Mouse (Mus musculus): ENCODE measurements around the gene 1810062G17Rik.

Gene 1810062G17Rik

DNA sequence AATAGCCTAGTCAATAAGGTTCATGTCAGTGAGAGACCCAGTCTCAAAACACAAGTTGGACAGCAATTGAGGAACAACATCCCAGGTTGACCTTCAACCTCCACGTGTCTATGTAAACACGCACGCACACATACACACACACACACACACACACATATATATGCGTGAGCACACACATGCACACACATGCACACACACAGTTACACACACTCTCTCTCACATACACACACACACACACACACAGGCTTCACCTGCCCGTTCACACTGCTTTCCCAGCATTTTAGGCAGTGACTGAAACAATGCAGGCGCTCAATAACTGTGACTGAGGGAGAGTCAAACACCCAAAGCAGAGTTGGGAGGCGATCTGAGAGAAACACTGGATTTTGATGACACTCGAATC, 29.6 kb downstream of the 1810062G17Rik start:
- DNase-seq (ENCODE audit: low read depth, low spot score), result no peak

DNA sequence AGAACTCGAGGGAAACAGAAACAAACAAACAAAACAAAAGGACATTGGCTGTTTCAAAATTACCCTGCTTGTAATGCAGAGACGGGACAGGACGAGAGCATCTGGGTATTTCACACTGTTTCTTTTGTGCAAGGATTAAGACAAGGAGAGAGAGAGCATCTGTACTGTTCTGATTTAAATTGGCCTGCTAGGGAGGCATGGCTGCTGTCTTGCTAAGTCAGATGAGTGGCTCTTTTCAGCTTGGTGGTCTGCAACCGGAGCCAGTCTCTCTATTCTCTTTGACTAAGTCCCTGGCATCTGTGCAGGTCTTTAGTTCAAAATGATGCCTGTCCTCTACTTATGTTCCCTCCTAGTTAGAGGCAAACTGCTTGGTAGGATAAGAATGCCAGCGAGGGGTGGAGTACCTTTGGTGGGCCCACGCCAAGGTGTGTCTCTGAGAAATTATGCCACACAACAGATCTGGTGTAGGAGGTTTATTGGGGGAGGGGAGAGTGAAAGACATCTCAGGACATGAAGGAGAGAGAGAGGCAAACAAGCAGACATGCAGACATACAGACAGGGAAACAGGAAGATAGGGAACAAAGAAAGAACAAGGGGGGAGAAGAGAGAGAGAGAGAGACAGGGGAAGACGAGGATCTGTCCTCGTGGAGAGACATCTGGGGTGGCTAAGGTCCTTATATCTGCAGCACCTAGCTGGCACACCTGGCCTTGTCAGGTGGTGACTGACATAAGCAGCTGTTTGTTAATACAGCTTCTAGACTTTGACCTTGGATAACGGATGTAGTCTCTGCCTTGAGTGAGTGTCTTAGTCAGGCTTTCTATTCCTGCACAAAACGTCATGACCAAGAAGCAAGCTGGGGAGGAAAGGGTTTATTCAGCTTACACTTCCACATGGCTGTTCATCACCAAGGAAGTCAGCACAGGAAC, 30.3 kb downstream of the 1810062G17Rik start:
- no peak for DNase-seq (ENCODE audit: low read depth, low spot score)

DNA sequence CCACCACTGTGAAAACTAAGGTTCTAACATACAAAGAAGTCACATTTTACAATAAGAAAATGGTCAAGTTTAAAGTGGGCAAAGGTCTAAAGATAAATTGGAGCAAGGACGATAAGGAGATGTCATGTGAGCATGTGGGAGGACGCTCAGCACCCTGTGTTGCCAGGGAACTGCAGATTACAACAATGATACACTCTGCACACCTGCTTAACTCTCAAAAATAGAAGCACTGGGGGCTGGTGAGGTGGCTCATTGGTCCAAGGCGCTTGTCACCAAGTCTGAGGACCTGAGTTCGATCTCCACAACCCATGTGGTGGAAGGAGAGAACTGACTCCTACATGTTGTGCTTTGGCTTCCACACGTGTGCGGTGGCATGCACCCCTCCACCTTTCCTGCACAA, 35.8 kb downstream of the 1810062G17Rik start:
- DNase-seq (ENCODE audit: low read depth, low spot score), result no peak

DNA sequence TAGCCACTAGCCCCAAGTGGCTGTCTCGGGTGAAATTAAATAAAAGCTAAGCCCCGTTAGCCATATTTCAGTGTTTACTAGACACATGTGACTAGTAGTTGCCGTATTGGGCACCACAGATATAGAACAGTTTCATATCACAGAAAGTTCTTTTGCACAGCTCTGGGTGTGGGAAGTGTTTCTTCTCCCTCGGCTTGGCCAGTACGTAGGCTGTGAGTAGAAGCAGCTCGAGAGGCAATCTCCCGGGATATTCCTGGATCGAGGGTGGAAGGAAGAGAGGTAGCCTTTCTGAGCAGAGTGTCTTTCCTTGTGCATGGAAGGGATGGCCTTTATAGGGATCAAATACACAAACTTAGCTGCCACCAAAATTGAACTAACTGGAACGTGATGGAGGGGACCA, 40.5 kb downstream of the 1810062G17Rik start:
- no peak for DNase-seq (ENCODE audit: low read depth, low spot score)

DNA sequence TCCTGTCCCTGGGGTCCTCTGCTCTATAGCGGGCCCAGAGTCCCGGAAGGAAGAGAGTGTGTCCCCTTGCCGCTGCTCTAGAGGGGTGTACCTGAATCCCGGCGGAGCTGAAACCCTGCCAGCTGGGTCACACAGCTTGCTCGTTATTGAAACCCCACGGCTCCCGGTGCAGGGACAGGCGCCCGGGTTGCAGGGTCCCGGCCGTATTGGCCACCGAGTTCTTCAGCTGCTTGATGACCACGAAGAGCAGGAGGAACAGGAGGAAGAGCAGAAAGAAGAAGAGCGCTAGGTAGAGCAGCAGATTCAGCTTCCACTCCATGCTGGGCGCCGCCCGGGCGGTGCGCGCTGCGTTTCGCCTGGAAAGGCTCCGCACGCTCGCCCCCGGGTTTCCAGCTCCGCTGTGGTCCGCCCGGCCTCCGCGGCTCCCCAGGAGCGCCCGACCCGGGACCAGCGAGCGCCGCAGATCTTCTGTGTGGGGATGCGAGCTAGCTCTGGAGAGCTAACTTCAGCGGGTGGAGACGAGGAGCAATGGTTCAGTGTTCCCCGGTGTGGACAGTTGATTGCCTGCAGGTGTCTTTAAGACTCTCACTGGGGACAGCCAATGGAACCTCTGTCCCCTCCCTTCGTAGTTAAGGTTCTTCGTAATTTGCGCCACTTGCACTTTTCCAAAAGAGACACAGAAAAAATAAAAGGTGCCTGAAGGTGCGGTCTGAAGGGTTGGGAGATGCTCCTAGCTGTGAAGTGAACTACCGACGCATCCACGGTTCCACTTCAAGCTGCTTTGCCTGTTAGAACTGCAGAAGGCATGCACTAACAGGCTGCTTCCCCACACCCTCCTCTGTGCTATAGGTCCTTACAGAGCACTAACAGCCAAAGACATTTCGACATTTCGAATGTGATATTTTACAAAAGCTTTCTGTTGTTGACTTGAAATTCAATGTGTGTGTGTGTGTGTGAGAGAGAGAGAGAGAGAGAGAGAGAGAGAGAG, 45.6 kb downstream of the 1810062G17Rik start, which contains the start of gene Gm11549:
TSS of gene Gm11549 (minus strand) at position 741 of the 988 bp plus-strand sequence.
- DNase-seq (ENCODE audit: low read depth, low spot score), result peak; percentile 13

DNA sequence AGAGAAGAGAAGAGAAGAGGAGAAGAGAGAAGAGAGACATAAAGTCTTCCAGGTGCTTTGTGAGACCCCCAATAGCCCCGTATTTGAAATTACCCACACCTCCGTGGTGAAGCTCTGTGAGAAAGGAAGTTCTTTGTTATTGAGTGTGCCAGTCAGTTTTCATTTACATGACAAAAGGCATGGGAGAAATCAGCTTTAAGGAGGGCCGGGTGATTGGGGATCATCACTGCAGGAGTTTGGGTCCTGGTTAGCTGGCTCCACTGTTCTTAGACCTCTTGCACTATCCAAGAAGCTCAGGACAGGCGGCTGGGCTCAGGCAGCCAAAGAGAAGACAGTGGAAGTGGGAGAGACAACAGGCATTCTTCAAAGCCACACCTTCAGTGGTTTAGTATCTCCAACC, 46.4 kb downstream of the 1810062G17Rik start:
- DNase-seq (ENCODE audit: low read depth, low spot score), result no peak

DNA sequence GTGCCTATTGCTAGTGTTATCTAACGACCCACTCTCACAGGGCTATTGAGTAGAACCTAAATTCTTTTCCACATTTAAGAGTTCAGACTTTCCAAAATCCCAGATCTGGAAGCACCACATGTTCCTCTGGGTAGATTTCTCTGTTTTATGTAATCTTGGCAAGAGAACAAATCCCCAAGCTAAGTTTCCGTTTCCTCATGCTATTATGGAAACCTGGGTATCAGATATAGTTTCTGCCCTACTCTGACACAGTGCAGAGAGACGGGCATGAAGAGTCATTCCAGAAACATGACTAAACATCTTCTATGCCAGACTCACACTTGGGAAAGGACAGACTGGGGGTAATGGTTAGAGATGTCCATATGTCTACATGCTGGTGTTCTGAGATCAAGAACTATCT, 48.7 kb downstream of the 1810062G17Rik start:
- DNase-seq (ENCODE audit: low read depth, low spot score), result no peak

DNA sequence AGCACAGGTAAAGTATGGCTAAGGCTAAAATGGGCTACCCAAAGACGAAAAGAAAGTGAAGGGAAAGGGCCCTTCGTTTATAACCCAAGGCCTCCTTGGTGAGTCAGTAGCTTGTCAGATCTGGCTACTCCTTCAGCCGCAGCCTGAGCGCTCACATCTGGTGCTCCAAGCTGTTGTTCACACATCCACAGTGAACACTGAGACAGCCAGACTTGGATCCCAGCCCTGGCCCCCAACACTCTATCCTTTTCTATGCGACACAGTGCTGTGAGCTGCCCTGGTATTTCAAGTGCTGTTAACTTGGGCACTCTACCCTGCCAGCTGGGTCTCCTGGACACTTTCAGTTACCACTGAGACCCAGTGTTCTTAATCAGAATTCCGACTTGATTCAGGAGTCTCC, 54.6 kb downstream of the 1810062G17Rik start:
- no peak for DNase-seq (ENCODE audit: low read depth, low spot score)

DNA sequence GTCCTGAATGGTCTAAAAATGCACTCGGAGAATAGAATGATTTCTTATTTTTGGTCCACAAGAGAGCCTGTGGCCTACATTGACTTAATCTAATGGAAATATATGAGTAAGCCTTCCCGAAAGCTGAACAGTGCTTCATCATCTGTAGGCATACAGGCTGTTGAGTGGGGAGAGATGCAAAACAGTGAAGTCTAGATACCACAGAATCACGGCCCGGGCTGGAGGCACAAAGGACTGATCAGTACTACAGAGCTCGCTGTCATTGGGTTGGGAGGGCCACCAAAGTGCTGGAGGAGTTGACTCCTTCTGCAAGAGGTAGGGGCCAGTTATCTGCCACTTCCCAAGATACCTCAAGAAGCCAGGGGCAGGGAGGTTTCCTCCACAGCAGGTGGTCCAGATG, 55.0 kb downstream of the 1810062G17Rik start:
- DNase-seq (ENCODE audit: low read depth, low spot score), result no peak

DNA sequence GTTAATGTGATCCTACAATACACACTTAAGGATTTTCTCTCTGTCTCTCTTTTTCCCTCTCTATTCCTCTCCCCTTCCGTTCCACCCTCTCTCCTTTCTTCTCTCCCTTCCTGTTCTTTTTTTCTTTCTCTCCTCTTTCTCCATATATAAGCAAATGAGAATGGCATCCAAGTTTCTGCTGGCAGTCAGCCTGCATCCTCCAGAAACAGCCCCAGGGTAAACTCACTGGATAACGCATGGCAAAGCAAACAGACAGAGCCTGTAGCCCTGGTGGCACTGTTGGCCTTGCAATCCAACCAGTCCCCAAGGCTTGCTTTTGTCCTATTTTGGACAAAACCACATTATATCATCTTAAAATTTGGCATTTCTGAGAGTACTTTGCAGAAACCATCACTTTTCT, 55.5 kb downstream of the 1810062G17Rik start:
- no peak for DNase-seq (ENCODE audit: low read depth, low spot score)

Measured in forelimb bud, embryonic 11.5 days (tissue).